Mouse (Mus musculus): ENCODE results near the gene Helq.

DNA sequence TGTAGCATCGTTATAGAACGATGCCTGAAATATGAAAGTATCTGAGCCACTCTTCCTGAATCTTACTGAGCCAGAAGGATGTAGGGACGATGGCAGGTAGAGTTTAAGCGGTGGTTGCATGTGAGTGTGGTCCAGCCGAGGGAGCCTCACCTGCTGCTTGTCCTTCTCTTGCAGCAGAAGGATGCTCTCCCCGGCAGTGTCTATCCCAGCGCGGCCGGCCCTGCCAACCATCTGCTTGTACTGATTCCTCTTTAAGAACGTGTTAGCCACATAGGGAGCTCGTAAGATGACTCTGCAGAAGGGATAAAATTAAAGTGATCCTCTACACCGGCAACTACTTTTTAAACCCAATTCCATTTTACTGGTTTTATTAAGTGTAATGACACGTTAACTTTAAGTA lies 19.4 kb downstream of the Helq start:
- TF ChIP-seq POLR2A (IDR thresholded peaks at IDR 0.05; ENCODE audit: control insufficient read depth in 1 of 2, insufficient read depth in 1 of 2, low read depth in 1 of 2, low read length in 2 of 2, poor library complexity in 1 of 2) = no peak
- TF ChIP-seq CTCF (IDR thresholded peaks at IDR 0.05 in 2 of 3, conservative IDR thresholded peaks at IDR 0.05 in 1 of 3; ENCODE audit: control insufficient read depth in 1 of 3, insufficient read depth in 1 of 3, low read depth in 2 of 3, low read length in 3 of 3, poor library complexity in 1 of 3, severe bottlenecking in 1 of 3) = no peak
- TF ChIP-seq JUND (IDR thresholded peaks at IDR 0.05; ENCODE audit: low read depth, low read length) = no peak
- no peak for TF ChIP-seq GATA1 (IDR thresholded peaks at IDR 0.05; ENCODE audit: low read depth, low read length)
- no peak for TF ChIP-seq MAZ (IDR thresholded peaks at IDR 0.05; ENCODE audit: low read depth, low read length)
- TF ChIP-seq GABPA (IDR thresholded peaks at IDR 0.05; ENCODE audit: low read depth, low read length) = no peak
